Mouse (Mus musculus) intestine, postnatal 0 days (tissue): ENCODE data around the gene Dalrd3. TPM values are rescaled to one million over a fixed set of nuclear protein-coding genes. Genes with fewer than 3 reads are reported as not detected.
A peak's percentile ranks its signal among the peaks of the same experiment; 100 is the strongest.

ENCODE experiments used
- ATAC-seq: fragments of 200-750 bp; cut with Nextera tagmentation; 2 replicates; pipeline ENCODE4 v1.8.0; 2017; ENCODE audit warnings: mild to moderate bottlenecking, moderate TSS enrichment, moderate library complexity
- H3K27ac ChIP-seq: fragments of 300-500 bp; sonication (generic); 2 replicates; pipeline ENCODE4 v1.5.1; 2014; ENCODE audit warnings: mild to moderate bottlenecking, low read depth, low read length, moderate library complexity
- H3K27me3 ChIP-seq: fragments of 300-500 bp; sonication (generic); replicated peaks from 2 replicates; pipeline ENCODE4 v1.6.1; 2014; ENCODE audit warnings: low read length, mixed read lengths; ENCODE audit not compliant: control insufficient read depth, insufficient read depth
- H3K36me3 ChIP-seq: fragments of 300-500 bp; sonication (generic); 2 replicates; pipeline ENCODE4 v1.6.1; 2014; ENCODE audit warnings: mild to moderate bottlenecking, moderate library complexity; ENCODE audit not compliant: control insufficient read depth, insufficient read depth
- H3K4me1 ChIP-seq: fragments of 300-500 bp; sonication (generic); replicated peaks from 2 replicates; pipeline ENCODE4 v1.6.1; 2014; ENCODE audit warnings: antibody characterized with exemption, low read length, mixed read lengths; ENCODE audit not compliant: control insufficient read depth, insufficient read depth
- H3K4me2 ChIP-seq: fragments of 300-500 bp; sonication (generic); replicated peaks from 2 replicates; pipeline ENCODE4 v1.6.1; 2014; ENCODE audit warnings: low read depth, mild to moderate bottlenecking, moderate library complexity
- H3K4me3 ChIP-seq: fragments of 300-500 bp; sonication (generic); 2 replicates; pipeline ENCODE4 v1.5.1; 2014; ENCODE audit warnings: low read depth, low read length
- H3K9ac ChIP-seq: fragments of 300-500 bp; sonication (generic); 2 replicates; pipeline ENCODE4 v1.6.1; 2014; ENCODE audit warnings: mild to moderate bottlenecking, low read depth, low read length
- H3K9me3 ChIP-seq: fragments of 300-500 bp; sonication (generic); 2 replicates; pipeline ENCODE4 v1.6.1; 2016; ENCODE audit warnings: mixed run types; ENCODE audit not compliant: control insufficient read depth
- CTCF ChIP-seq: sonication (generic); IDR thresholded peaks from 2 replicates; pipeline ENCODE4 v1.5.1; 2016; ENCODE audit warnings: low read depth, mild to moderate bottlenecking, control low read depth, antibody characterized with exemption, moderate library complexity
- WGBS: fragments of 180-500 bp; shearing (Covaris S2); extraction: QIAGEN DNeasy Blood & Tissue Kit; methylation state at CpG from one replicate; pipeline ENCODE4 v1.1.7; 2014; 5-methylcytosine and 5-hydroxymethylcytosine counted together
- polyA plus RNA-seq: library from polyadenylated mRNA; unstranded; fragments of >200 nt; fragmentation: Nextera tagmentation; extraction: Ambion mirVana; gene quantifications from 2 replicates; pipeline ENCODE4 v1.2.1, GENCODE M21; 2015

The Dalrd3 gene
- polyA plus RNA-seq = 36.7 and 38.3 TPM in 2 replicates

DNA sequence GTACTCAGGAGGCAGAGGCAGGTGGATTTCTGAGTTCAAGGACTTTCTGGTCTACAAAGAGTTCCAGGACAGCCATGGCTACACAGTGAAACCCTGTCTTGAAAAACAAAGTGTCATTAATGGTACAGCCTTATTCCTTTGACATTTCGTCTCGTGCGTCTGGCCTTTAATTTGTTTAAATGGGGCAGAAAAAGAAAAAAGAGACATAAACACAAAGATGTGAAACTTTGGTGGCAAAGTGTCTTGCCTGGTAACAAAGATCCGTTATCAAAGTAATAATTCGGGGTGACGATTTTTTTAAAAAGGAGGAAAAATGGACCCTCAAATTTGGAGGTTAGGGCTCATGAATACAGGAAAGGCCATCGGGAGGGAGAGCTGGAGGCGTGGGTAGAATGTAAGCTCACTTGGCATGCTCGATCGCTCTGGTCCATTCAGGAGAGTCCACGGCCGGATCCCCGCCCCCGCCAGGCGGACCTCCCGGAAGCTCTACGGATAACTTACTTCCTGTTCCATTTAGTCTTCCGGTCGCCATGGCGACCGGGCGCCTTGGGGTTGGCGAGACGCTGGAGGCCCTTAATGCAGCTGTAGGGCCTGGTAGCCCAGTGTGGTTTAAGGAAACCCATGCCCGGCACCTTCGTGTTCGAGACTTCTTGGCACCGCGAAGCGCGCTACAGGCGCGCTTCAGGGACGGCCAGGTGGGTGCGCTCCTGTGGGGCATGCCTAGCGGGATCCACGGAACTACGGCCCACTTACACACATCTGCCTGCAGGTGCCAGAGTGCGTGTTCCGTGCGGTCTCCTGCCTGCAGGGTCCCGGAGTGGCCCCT, at the start of gene Dalrd3:
Gene Dalrd3 (plus strand): TSS at position 506 of the 826 bp plus-strand sequence.
- Histone ChIP-seq H3K27ac (peak within 1 kb of the TSS; percentile 91), H3K36me3 (peaks cover 29% of the 10 kb centered on the region), H3K9me3 (no peaks in the 10 kb centered on the region), H3K9ac (peak within 1 kb of the TSS; percentile 45; the same call in 1 of the 2 replicates), H3K4me3 (peak within 1 kb of the TSS; percentile 69), H3K4me2 (peak within 1 kb of the TSS; percentile 98), H3K27me3 (no peaks in the 10 kb centered on the region), H3K4me1 (peaks cover 12% of the 10 kb centered on the region; the same call in 1 of the 2 replicates)
- TF ChIP-seq CTCF = no peak
- ATAC-seq = peak; percentile 45
- 5% methylated on average over 42 of the region's 42 CpGs for WGBS

DNA sequence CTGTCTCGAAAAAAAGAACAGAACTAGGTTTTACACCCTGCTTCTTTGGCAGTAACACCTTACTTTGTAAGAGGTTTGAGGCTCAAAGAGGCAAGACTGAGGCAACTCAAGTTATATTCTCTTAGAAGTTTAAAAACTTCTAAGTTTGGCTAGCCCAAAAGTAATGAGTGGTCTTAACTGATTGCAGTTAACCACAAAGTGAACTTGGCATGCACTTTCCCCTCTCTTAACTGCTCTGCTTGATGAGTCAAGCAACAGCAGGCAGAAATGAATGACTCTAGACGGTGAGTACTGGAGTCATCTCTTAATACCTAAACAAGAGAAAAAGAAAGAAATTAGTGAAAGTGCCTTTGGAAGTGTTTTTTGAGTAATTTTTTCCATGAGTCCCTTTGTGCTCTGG, 48.1 kb upstream of the Dalrd3 start:
- Histone ChIP-seq H3K27me3 (no peaks in the 10 kb centered on the region), H3K36me3 (0 out of 2 replicates have a peak, but pooled peaks cover 3% of the 10 kb centered on the region), H3K9ac (no peak overlapping the region), H3K4me1 (no peaks in the 10 kb centered on the region), H3K4me2 (no peak overlapping the region), H3K27ac (0 out of 2 replicates have a peak overlapping the region, but pooled peaks have one; percentile 8), H3K4me3 (no peak overlapping the region), H3K9me3 (no peaks in the 10 kb centered on the region)
- WGBS = 59% methylated on average over 2 of the region's 2 CpGs
- no peak for ATAC-seq
- TF ChIP-seq CTCF = no peak

DNA sequence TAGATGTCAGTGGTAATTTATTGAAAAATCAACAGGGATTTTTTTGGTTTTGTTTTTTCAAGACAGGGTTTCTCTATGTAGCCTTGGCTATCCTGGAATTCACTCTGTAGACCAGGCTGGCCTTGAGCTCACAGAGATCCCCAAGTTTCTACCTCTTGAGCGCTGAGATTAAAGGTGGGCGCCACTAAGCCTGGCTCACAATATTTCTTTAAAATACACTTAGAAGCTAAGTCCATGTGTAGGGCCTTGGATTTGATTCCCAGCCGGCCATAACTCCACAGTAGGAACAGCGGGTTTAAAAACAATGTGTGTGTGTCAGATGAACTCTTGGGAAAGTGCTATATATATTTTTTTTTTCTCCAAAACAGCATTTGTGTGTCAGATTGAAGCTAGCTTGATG, 46.3 kb upstream of the Dalrd3 start:
- 97% methylated on average over 4 of the region's 4 CpGs for WGBS

DNA sequence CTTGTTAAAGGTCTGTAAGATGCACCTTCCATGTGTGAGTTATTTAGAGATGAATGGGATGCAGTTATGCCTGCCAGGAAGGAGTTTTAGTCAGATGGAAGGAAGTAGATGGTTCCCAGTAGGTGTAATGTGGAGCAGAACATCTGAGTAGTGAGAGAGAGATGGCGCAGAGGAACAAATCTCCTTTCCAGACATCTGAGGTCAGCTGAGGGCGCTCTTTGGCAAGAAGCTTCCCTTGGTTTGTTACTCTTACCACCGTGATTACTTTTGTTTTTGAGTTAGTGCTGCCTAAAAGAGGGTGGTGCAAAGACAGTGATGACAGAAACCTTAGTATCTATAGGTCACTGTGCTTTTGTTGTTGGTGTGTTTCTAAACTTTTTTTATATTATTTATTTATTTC, 44.3 kb upstream of the Dalrd3 start:
- Histone ChIP-seq H3K4me1 (no peaks in the 10 kb centered on the region), H3K27me3 (no peaks in the 10 kb centered on the region), H3K36me3 (peaks cover 22% of the 10 kb centered on the region), H3K4me3 (no peak overlapping the region), H3K9ac (no peak overlapping the region), H3K9me3 (no peaks in the 10 kb centered on the region), H3K4me2 (no peak overlapping the region), H3K27ac (no peak overlapping the region)
- TF ChIP-seq CTCF = no peak
- 70% methylated on average over 3 of the region's 3 CpGs for WGBS
- ATAC-seq = no peak

More for the DNA sequence above, 46.3 kb upstream of the Dalrd3 start:
- no peak overlapping the region for H3K4me3 ChIP-seq
- no peak for ATAC-seq
- no peak overlapping the region for H3K4me2 ChIP-seq
- no peak overlapping the region for H3K27ac ChIP-seq
- no peak overlapping the region for H3K9ac ChIP-seq
- H3K36me3 ChIP-seq = peaks cover 5% of the 10 kb centered on the region
- no peaks in the 10 kb centered on the region for H3K4me1 ChIP-seq
- TF ChIP-seq CTCF = no peak
- H3K27me3 ChIP-seq = no peaks in the 10 kb centered on the region
- no peaks in the 10 kb centered on the region for H3K9me3 ChIP-seq

DNA sequence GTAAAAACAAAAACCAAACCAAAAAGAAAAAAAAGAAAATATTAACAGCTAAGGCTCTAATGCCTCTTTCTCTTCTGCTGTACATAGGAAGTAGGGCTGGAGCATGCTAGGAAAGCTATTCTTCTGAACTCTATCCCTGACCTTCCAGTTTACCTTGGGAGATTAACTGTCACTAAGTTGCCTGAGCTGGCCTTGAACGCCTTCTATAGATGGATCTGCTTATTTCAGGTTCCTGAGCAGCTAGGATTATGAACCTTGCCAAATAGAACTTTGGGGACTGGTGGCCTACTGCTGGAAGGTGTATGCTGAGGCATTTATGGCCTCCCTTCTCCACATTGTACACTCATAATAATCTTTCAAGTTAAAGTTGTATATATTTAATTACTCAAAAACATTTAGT, 38.7 kb upstream of the Dalrd3 start:
- no peak for ATAC-seq
- no peaks in the 10 kb centered on the region for H3K4me1 ChIP-seq
- H3K4me3 ChIP-seq = no peak overlapping the region
- H3K4me2 ChIP-seq = no peak overlapping the region
- WGBS = 94% methylated on average over 1 of the region's 1 CpGs
- TF ChIP-seq CTCF = no peak
- H3K9me3 ChIP-seq = no peaks in the 10 kb centered on the region
- no peak overlapping the region for H3K27ac ChIP-seq
- peaks cover 73% of the 10 kb centered on the region for H3K36me3 ChIP-seq
- no peaks in the 10 kb centered on the region for H3K27me3 ChIP-seq
- no peak overlapping the region for H3K9ac ChIP-seq

DNA sequence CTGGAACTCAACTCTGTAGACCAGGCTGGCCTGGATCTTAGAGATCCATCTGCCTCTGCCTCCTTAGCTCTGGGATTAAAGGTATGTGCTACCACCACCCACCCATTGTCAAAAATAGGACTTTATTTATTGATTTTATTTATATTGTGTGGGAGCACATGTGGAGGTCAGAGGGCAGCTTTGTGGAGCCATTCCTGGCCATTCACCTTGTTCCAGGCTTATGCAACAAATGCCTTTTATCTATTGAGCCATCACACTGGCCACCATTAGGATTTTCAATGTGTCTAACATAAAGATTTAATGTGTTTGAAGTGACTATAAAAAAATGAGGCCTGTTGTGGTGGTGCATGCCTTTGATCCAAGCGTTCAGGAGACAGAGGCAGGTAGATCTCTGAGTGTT, 38.2 kb upstream of the Dalrd3 start:
- H3K36me3 ChIP-seq = peaks cover 78% of the 10 kb centered on the region
- no peak for ATAC-seq
- H3K4me3 ChIP-seq = no peak overlapping the region
- no peak overlapping the region for H3K9ac ChIP-seq
- TF ChIP-seq CTCF = no peak
- H3K4me1 ChIP-seq = no peaks in the 10 kb centered on the region
- H3K9me3 ChIP-seq = no peaks in the 10 kb centered on the region
- H3K27me3 ChIP-seq = no peaks in the 10 kb centered on the region
- H3K4me2 ChIP-seq = no peak overlapping the region
- 89% methylated on average over 1 of the region's 1 CpGs for WGBS
- no peak overlapping the region for H3K27ac ChIP-seq
